Mouse (Mus musculus) myocyte (in vitro differentiated cells): ENCODE measurements at regions not wholly inside any gene's neighbourhood (a gene's known extent, or its start where the extent isn't known, plus 50 kb on each side); places are given as distances from the start of the nearest gene placed in this dataset.

Experiments
- CEBPB ChIP-seq: IDR thresholded peaks from 2 replicates; pipeline ENCODE4 v1.6.1; 2011; ENCODE audit warnings: mild to moderate bottlenecking, moderate library complexity; ENCODE audit not compliant: poor library complexity, insufficient read depth, severe bottlenecking
- E2F4 ChIP-seq: IDR thresholded peaks from one replicate; pipeline ENCODE4 v1.6.1; 2011; ENCODE audit warnings: mild to moderate bottlenecking, control low read depth, moderate library complexity; ENCODE audit not compliant: insufficient read depth
- MAX ChIP-seq: IDR thresholded peaks from one replicate; pipeline ENCODE4 v1.6.1; 2011; ENCODE audit warnings: low read depth, mild to moderate bottlenecking, control low read depth
- MYOD1 ChIP-seq, 3 experiments: IDR thresholded peaks; one replicate each; pipeline ENCODE4 v1.6.1; 2011; ENCODE audit warnings: control low read depth in 2 of 3, low read depth in 2 of 3, mild to moderate bottlenecking in 2 of 3, moderate library complexity in 1 of 3; ENCODE audit not compliant: insufficient read length in 2 of 3, control insufficient read depth in 1 of 3
- POLR2A ChIP-seq: IDR thresholded peaks from one replicate; pipeline ENCODE4 v1.6.1; 2011; ENCODE audit warnings: low read depth, mild to moderate bottlenecking, control low read depth, moderate library complexity; ENCODE audit not compliant: insufficient read length
- POLR2AphosphoS2 ChIP-seq: IDR thresholded peaks from one replicate; pipeline ENCODE4 v1.6.1; 2011; ENCODE audit warnings: low read depth, control low read depth; ENCODE audit not compliant: insufficient read length
- REST ChIP-seq: IDR thresholded peaks from one replicate; pipeline ENCODE4 v1.6.1; 2011; ENCODE audit warnings: mild to moderate bottlenecking, control low read depth, moderate library complexity; ENCODE audit not compliant: insufficient read depth, insufficient read length
- TCF12 ChIP-seq: IDR thresholded peaks from one replicate; pipeline ENCODE4 v1.6.1; 2011; ENCODE audit warnings: mild to moderate bottlenecking, control low read depth; ENCODE audit not compliant: poor library complexity, insufficient read depth, severe bottlenecking
- USF1 ChIP-seq: IDR thresholded peaks from one replicate; pipeline ENCODE4 v1.6.1; 2011; ENCODE audit warnings: low read depth, mild to moderate bottlenecking, control low read depth, moderate library complexity

- TF ChIP-seq POLR2A (no peak), POLR2AphosphoS2 (no peak), E2F4 (no peak), USF1 (no peak), MAX (no peak), CEBPB (no peak), MYOD1 (IDR thresholded peaks at IDR 0.05; ENCODE audit: control insufficient read depth in 1 of 3, insufficient read length in 2 of 3, low read depth in 2 of 3) (no peak), TCF12 (no peak), REST (no peak)
These were observed 351.9 kb downstream of the Serpinb8 start for GRCm38 (mm10) chr1:107941601-107942270.
